Mouse (Mus musculus) natural killer cell, adult 2 months (primary cell): ENCODE data around the gene Casp3.
"Not testable (repeated sequence)": the region's sequence is repeated elsewhere in the genome, so short reads cannot be mapped to it uniquely, and the experiment has no call there.

Source experiments
- DNase-seq, 2 experiments: peaks; one replicate each; pipeline ENCODE4 v3.0.0; 2022; ENCODE audit warnings: low spot score in 2 of 2

The Casp3 gene

DNA sequence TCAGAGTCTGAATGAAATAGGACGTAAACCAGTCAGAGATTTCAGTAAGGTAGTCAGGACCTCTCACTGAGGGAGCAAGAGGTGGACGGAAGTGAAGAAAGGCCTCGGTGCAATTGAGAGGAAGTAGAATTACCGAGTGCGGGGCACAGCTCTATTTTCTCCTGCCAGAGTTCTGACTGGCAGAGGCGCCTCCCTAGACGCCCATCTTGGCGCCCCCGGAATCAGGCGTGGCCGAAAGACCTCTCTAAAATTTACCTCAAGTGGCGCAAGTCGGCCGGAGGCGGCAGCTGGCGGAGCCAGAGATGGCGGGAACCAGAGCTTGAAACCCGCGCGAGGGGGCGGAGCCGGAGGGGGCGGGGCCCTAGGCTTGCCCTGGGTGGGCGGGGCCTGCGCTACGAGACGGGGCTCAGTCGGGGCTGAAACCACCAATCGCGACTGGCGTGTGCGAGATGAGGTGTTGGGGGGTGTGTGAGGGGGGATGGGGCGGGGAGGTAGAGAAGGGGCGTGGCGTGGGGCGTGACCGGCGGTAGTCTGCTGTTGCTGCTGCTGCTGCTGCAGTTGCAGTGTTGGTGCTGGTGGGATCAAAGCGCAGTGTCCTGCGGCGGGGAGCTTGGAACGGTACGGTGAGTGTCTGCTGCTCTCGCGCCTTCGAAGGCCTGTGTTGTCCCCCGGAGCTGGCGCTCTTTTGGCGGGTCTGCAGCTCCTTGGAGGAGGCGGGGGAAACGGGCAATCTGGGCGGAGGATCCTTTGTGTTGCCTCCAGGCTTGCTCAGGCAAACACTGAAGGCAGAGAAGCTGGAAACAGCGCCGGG, at the start of gene Casp3, which contains the start of gene Primpol:
Gene Casp3, plus strand, starts transcription at position 413 of the 811 bp plus-strand sequence.
Gene Primpol, minus strand, starts transcription at position 334 of the 811 bp plus-strand sequence.
- DNase-seq, result peak; percentile 95 to 96

DNA sequence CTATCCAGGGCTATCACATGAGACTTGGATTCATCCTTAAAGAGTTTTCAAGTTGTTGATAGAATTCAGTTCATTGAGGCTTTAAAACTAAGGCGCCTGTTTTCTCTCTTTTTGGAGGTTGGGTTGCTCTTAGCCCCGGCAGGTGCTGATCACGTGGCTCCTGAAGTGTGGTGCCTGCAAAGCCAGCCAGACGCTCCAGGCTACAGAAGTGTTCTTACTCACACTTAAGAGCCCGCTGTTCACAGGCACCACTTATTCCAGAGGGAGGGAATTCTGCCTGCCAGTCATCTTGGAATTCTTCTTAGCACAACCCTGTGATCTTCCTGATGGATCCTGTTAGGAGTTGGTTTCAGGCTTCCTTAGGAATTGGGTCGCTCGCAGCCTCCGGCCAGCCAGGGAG, 49.1 kb upstream of the Casp3 start:
- DNase-seq, result no peak

DNA sequence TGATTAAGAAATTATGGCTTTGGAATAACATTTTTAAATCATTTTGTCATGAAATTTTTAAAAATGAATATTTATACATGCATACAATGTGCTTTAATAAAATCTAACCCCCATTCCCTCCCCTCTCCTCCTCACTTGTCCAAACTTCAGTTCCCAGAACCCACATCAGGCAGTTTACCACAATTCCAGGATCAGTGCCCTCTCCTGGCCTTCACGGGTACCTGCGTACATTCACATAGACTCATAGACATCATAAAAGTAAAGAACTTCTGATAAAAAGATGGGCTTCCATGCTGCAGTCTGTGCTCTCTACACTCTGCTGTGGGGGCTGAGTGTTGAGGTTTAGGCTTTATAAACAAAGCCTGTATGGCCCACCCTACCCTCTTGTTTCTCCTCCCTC, 48.1 kb upstream of the Casp3 start:
- no peak for DNase-seq

DNA sequence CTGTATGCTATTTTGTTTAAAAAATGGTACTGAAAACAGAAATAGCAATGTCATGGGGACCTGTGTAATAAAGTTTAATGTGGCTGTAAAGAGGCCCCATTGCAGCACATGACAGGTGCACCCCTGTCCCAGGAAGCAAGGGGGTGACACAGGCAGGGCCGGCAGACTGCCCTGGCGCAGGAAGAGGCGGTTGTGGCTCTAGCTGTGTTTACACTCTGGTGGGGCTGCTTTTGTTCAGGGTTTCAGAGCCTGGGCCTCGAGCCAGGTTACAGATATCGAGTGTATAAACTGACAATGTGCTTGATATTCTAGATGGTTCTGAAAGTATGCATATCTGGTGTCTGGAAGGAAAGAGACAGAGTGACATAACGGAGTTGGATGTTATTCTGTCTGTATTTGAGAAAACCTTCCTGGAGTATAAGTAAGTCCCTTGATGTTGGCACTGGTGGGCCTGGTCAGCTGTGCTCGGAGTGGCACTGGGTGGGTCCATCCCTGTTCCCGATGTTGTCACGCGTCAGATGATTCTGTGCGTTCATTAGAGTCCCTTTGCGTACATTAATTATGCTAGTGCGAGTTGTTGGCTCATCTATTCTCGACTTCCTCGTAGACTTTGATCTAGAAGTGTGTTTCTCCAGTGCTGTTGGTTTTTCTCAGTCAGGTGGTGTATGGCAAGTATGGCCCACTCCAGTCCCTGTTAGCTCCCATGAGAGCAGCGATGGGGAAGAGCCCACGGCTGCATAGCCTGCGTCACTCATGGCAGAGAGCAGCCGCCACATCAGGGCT, 47.2 kb upstream of the Casp3 start:
- no peak for DNase-seq

DNA sequence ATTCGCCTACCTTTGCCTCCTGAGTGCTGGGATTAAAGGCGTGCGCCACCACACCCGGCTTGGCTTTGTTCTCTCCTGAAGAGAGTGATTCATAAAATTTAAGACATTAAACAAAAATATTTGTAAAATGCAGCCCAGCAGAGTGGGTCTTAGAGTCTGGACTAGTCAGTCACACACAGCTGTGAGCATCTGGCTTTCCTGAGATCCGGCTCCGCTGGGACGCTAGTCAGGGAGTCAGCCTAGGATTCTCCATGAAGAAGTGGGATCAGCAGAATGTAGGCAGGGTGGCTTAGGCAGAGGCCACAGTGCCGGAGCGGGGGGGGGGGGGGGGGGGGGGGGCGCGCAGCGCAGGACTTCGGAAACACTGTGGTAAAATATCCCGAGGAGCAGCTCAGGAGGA, 46.4 kb upstream of the Casp3 start:
- no peak for DNase-seq

DNA sequence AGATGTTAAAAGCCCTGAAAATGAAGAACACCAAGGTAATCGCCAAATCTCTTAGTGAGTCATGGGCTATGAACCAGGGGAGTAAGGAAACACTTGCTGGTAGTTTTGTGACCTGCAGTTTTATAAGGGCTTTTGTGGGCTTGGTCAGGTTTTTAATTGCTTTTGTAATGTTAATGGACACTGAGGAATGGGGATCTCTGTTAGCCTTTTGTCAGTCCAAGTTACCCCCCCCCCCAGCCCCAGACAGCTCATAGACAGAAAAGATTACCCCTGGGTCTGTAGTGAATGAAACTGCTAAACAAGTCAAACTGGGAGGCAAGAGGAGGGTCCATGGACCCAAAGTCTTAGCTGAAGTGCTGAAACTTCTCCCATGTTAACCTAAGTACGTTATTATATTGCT, 43.6 kb upstream of the Casp3 start:
- no peak for DNase-seq

DNA sequence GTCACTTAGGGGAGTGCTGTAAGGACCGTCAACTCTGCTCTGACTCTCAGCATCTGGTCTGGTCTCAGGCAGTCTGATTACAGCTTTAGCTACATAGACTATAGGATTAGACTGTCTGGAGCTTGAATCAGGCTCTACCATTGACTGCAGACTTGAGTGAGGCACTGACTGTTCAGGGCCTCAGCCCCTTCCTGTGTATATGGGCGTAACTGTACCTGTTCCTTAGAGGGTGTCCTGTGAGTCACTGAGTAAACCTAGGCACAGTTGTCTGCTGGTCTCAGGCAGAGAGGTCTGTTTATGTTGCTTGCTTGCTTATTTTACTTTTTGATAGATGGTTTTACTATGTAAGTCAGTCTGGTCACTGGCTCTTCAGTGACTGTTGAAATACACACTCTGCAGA, 43.1 kb upstream of the Casp3 start:
- DNase-seq, result no peak

DNA sequence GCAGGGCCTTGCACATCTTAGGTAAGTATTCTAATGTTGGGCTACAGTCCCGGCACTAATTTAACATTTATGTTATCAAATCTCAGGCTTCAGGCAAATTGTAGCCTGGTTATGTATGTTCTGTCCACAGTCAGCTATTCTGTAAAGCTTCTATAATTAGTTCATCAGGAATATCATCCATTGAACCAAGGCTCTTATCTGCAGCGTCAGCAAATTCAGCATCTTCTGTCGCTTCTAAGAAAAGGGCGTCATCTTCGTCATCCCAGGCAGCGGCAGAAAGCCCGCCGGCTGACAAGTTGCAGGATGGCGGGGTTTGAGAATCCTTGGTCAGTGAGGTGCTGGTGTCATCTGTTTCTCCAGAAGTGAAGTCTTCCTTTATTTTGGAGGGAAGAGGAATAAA, 38.3 kb upstream of the Casp3 start:
- DNase-seq, result no peak

DNA sequence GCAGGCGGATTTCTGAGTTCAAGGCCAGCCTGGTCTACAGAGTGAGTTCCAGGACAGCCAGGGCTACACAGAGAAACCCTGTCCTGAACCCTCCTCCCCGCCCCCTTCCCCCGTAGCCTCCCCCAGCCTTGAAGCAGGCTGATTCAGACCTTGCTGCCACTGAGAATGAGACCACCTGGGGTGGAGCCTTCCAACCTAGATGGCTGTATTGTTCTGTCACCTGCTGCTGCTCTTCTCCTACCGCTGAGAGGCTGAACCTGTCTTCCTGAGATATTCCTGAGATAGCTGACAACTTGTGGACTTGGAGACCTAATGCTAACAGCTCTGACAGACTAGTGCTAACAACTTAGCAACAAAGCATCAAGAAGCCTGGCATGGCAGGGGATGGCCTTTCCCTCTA, 32.8 kb upstream of the Casp3 start:
- DNase-seq, result not testable (repeated sequence)

DNA sequence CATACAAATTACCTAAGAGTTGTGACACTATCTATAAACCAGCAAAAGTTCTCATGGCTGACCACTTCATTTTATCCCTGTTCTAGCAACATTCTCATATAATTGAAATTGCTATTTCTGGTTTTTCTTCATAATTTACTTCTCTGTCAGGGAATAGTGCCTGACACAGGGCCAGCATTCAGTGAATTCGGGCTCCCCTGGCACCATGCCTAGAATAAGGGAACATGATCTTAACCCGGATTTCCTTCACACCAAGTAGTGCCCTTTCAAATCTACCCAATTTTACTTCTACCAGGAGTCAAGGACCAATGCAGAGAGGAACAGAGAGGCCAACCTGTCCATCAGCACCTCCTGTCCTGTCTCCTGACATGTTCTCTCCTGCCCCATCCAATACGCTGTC, 31.5 kb upstream of the Casp3 start:
- DNase-seq, result no peak

DNA sequence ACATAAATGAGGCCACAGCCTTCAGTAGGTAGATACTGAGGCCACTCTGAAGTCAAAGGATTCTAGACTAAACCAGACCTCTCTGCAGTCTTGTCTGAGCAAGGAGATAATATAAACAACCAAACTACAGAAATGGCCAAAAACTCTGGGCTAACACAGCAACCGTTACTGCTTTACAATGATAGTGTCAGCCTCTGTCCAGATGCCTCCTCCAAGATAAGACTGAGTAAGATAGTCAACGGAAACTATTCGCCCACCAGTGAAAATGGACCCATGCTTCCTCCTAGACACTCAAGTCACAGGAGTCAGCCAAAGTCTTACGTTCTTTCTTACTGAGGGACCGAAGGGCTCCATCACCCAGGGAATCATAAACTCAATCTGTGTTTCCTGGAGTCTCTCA, 29.2 kb upstream of the Casp3 start:
- no peak for DNase-seq

DNA sequence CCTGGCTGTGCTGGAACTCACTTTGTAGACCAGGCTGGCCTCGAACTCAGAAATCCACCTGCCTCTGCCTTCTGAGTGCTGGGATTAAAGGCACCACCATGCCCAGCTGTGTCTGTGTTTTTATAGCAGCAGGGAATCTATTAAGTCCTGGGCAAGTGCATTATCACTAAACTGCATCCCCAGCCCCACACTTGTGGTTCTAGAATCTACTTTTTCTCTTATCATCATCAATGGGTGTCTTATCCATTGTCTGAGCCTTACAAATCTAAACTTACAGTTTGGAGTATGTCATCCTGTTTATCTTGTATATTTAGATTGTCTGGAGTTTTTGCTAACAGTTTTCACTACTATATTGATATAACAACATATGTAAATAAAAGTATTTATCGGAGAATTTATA, 28.4 kb upstream of the Casp3 start:
- DNase-seq, result no peak

DNA sequence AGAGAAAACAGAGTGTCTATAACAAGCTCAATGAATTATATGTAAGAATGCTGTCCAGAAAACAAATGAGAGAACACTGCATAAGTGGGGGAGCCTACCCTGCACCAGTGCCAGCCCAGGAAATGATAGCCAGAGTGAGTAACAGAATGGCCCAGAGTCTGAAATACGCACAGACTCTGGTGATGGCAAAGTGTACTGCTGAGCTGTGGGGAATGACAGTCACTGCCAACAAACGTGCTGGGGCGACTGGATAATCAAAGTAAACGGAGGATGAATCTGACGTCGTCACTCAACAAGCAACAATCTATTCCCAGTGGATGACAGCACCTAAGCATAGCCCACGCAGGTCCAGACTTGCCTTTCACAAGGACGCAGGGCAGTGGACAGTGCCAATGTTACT, 24.0 kb upstream of the Casp3 start:
- no peak for DNase-seq

DNA sequence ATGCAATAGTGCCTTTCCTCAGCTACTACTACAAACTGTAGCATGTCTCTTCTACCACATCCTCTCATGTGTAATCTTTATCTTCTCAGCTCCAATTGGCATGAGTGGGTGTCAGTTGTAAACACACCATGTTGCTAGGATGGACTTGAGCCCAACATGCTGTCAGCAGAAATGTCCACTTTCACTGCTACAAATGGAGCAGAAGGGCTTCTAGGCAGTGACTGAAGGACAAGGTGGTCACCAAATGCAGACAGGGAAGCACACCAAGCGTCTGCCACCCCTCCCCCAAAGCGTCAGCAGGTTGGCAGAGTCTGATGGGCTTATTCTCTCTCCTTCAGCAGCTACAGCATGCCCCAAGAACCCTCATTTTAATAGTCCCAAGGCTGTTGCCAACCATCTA, 23.3 kb upstream of the Casp3 start:
- no peak for DNase-seq

DNA sequence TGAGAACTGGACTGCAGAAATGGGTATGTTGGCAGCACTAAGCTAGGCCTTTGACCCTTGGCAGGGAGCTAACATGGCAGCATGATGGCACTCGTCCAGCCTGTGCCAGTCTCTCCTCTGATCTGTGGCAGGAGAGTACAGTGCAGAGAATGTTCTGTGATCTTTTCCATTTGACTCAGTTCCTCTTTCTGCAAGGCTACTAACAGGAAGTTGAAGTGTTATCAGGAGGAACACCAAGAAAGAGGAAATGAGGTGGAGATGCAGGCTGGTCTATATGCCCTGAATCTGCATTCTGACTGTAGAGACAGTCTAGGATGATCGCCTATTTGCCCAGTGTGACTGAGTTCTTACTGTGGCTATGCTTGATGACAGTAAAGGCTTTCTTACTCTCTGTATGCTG, 21.5 kb upstream of the Casp3 start:
- DNase-seq, result peak in 1 of 2 experiments; percentile 48

DNA sequence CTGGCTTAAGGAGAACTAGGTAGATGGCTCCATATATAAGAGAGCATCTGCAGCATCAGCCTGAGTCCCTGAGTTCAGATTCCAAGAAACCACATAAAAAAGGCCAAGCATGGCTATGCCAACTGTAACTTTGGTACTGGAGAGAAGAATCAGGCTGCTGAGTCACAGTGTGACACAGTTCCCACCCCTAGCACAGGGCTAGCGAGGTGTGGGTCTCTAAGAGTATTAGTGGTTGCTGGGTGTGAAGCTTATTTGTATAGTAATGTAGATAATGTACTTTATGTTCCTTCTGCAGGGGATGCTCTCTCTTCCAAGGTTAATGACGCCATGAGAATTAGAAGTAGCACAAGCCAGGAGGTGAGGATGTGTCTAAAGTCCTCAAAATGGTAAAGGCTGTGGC, 20.6 kb upstream of the Casp3 start:
- no peak for DNase-seq

DNA sequence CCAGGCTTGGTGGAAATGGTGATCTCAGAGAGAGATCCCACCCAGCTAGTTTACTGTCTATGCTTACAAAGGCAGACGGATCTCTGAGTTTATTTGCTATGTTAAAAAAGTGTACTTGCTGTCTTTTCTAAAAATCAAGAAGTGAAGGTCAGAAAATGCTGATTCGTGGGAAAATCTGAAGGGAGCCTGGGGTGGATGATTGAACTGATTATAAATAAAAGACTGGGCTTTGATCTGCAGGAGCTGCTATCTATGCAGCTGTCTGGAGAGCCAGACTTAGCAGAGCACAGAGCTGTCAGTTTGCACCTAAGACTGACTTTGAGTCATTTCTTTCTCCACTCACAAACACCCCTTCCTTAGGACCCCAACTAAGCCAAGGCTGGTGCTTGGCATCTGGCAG, 19.7 kb upstream of the Casp3 start:
- no peak for DNase-seq

DNA sequence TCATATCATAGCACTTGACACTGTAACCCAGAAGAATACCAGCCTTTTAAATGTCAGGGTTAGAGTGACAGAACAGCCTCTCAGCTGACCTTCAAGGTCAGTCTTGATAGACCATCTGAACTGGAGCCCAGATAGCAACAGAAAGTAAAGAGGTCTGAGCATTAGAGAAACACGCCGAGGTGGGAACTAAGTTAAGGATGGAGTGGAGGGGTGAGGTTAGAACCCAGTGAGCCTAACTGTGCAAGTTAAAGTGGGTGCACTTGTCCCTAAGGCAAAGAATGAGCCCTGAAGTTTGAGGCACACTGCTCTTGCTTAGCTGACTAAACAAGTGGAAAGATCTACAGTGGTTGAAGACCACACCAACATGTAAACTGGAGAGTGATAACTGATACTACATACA, 19.0 kb upstream of the Casp3 start:
- no peak for DNase-seq

DNA sequence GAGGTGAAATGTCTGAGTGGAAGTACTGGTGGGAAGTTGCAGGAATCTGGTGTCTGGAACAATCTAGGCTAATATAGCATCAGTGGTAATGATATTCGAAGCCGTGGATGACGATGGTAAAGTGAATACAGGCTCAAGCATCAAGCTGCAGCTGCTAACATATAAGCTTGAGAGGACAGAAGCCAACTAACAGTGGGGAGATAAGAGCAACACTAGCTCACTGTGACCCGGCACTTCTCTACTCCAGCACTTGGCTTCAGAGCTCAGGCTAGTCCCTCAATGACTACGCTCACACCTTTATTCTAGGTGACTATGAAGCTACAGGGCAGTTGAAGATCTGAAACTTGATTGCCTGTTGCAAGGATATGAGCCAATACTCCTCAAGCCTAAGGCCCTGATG, 18.3 kb upstream of the Casp3 start:
- no peak for DNase-seq

DNA sequence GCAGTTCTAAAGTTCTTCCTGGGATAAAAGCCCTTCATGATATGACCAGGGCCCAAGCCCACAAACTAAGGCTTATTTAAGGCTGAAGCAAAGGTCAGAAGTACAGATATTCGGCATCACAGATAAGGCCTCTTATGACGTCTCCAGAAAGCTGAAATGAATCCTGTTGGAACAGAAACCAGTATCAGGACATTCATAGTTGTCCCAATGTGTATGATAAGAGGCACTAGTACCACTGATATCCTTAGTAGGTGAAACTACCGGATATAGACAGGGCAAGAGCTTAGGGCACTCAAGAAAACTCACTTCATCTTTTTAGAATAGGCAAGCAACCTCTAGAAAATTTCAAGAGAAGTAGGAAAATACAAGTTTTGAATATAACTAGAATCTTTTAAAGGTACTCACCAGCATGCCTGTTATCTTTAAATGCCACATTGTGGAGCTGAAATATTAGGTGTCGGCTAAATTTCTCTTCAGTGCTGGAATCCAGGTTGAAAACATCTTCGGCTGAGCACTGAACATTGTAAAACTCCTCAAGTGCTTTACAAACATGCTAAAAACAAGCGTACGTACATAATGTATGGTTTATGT, 17.7 kb upstream of the Casp3 start:
- DNase-seq, result no peak

DNA sequence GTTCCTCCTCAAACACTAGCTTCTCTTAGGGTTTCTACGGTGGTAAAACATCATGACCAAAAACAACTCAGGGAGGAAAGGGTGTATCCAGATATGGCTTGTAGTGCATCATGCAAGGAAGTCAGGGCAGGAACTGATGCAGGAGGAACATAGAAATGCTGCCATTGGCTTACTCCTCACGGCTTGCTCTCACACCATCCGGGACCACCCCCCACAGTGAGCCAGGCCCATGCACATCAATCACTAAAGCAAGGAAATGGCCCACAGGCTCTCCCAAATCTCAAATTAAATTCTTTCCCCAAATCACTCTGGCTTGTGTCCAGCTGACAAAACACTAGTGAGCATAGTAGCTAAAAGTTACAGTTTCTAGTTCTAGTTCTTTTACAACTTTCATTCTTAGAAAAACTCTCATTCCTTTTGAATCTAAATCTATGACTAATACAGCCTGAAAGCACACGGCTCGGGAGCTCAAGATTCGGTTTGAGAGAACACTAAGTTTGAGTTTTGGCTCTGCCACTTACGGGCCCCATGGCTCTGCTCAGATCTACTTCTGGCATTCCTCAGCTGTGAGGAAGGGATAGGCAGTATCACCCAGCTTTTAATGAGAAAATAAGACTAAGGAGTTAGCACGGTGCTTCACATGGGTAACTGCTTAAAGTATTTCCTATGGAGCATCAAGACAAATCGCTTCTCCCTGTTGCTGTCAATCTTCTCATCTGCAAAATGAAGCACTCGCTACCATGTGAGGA, 16.0 kb upstream of the Casp3 start:
- no peak for DNase-seq

DNA sequence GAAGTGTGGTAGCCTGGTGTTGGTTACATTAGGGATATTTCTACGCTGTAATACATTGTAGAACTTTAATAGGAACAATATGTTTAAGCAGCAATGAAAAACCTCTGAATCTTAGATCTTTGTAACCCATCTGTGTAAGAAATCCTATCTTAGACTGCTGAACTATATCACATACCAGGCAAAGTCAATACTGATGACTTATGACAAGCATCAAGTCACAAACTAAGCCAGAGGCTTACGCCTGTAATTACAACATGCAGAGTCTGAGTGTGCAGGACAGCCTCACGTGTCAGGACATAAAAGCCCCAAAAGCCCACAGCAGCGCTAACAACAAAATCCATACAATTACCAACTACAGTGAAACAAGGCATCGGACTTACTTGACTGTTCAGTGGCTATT, 13.5 kb upstream of the Casp3 start:
- DNase-seq, result no peak
